Mouse (Mus musculus) heart, postnatal 4 days (tissue): ENCODE results near the gene Shq1. TPM values are rescaled to one million over a fixed set of nuclear protein-coding genes. Genes with fewer than 3 reads are reported as not detected.
A peak's percentile ranks its signal among the peaks of the same experiment; 100 is the strongest.

Experiments used
- DNase-seq: peaks from one replicate; pipeline ENCODE4 v3.0.0; 2021
- total RNA-seq, 2 experiments: library from RNA; stranded (reverse); gene quantifications; 2 replicates each; pipeline ENCODE4 v1.2.3; 2021

Gene Shq1
- total RNA-seq = 1 to 10 TPM; 5.3 to 5.4 TPM

DNA sequence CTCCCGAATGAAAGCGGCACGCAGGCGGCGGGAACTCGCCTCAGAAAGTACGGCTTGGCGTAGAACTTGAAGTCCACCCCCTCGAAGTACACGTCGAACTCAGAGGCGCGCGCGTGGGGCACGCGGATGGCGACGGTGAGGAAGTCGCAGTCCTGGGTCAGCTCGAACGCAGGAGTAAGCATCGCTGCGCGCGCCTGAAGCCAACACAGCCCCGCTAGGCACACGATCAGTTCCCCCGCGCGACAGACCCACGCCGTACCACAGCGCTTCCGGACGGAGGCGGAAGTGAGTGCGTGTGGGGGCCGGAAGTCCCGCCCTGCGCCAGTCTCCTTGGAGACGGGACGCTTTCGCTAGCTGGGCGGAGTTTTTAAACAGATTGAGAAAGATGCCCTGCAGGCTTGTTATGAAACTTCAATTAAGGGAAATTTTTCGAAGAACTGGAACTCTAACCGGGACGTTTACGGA, at the start of gene Shq1:
TSS of gene Shq1 (minus strand) at position 278 of the 465 bp plus-strand sequence.
- peak; percentile 89 for DNase-seq

- no peak for DNase-seq
Measured at GRCm38 (mm10) chr6:100720098-100720501, 49.1 kb upstream of the Shq1 start.

DNA sequence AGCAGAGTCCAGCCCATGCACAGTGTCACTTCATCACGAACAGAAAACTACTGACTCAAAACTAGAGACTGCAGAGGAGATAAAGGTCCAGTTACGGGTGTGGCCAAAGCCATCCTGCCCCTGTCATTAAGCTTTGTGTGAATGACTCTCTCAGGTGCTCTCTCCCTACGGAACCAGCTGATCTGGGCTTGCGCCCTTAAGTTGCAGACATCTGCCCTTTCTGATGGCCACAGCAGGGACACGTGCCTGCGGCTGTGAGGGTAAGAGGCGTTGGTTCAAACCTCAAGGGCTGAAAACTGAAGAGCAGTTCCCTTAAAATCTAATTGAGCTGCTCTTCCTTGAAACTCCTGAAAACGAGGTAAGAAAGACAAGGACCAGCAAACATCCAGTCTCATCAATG, 45.9 kb upstream of the Shq1 start:
- no peak for DNase-seq

- DNase-seq = no peak
Measured at GRCm38 (mm10) chr6:100716152-100716551, 45.2 kb upstream of the Shq1 start.

DNA sequence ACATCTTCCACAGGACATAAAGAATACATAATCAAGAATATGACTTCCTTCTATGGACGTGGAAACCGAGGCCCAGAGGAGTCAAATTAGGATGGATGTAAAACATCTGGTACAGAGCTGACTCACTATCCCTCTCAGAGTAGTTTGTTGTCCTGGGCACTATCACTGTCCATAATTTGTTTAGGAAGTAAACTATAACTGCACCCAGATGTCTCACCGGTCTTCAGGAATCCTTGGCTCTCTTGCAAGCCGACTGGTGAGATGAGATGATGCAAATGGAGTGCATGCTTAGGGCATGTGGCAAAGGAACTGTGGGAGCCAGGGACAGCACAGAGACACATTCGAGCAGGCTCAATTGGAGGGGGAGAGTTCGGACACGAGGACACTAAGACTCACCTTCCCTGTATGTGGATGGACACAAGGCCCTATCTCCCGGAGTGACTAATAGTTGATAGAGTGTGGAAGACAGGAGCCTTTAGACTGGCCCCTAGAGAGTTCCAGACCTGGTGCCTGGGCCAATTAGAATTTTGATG, 44.4 kb upstream of the Shq1 start:
- DNase-seq = no peak

DNA sequence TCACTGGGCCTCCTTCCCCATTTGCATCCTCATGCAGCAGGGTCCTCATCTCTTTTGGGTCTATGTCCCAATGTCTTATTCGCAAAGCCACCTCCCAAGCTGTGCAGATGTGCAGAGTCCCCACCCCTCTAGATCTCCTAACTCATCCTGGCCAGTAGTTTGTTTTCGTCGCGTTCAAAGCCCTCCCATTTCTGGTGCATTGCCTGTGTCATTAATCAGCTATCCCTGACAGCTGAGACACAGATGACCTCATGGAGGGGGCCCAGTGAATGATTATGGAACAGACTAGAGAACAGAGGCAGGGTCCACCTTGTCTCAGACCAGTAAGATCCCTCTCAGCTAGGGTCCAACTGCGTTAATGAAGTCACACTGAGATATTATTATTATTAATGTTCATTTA, 39.9 kb upstream of the Shq1 start:
- no peak for DNase-seq

- no peak for DNase-seq
Measured at GRCm38 (mm10) chr6:100710170-100710569, 39.2 kb upstream of the Shq1 start.

GRCm38 (mm10) chr6:100709483-100709882, 38.5 kb upstream of the Shq1 start:
- DNase-seq = peak; percentile 58

- DNase-seq = no peak
Measured at GRCm38 (mm10) chr6:100708996-100709395, 38.0 kb upstream of the Shq1 start.

DNA sequence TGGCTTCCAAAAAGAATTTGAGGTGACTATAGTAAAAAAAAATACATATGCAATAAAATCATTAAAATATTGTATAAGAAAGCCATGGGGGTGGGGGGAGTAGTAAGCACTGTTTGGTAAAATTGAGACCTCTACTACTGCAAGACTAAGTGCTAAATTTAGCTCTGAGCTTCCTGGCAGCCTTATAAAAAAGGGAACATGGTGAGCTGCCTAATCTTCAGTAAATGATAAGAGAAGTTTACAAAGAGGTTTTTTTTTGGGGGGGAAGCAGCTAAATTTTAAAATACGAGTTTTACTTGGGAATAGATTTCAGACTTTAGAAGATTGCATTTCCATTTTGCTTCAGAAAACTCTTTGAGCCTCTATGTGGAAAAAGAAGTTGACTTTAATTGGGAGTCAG, 37.3 kb upstream of the Shq1 start:
- no peak for DNase-seq

DNA sequence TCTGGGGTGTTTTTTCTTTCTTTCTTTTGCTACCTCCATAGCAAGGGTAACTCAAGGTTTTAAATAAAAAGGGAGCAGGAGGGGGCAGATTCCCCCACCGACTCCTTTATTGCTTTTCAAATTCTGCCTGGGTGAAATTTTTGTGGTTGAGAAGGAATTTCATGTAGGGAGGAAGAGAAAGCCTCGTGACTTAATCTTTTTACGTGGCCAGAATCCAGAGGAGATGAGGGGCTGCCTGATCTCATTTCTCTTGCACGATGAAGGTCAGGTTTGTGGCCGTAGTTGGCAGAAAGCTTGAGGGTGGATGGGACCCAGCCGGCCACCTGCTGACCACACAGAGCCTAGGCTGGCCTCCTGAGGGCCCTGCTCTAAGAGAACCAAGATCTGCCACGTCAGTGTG, 36.6 kb upstream of the Shq1 start:
- DNase-seq = peak; percentile 42

- no peak for DNase-seq
Measured at GRCm38 (mm10) chr6:100706861-100707260, 35.9 kb upstream of the Shq1 start.

- DNase-seq = no peak
Measured at GRCm38 (mm10) chr6:100705366-100705811, 34.4 kb upstream of the Shq1 start.

DNA sequence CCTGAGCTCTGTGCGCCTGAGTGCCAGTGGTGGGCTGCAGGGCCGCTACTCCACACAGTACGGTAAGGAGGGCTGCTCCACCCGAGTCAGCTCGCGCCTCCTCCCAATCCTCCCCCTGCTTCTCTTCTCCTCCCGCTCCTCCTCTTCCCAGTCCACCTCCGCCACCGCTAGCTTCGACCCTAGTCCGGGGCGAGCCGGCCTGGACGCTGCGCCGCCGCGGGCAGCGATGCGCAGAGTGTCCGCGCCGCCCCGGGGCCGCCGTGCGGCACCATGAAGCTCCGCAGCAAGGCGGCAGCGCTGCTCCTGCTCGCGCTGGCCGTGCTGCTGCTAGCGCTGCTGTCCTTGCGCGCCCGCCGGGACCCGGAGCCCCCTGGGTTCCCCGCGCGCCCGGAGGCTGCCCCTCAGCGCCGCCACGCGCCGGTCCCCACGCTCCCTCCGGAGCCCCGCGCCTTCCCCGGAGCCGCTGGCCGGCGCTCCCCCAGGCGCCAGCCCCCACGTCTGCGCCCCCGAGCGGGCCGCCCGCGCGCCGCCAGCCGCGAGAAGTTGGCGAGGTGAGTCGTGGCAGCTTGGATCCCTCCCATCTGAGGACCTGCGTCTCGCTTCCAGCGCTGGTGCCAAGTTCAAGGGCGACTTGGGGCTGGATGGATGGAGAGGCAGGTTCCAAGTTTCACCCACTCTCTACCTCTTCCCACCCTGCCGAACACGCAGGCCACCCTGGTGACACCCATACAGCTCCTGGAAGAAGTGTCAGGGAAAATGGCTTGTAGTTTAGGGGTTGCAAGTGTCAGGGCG, 33.8 kb upstream of the Shq1 start, which contains the start of gene Gxylt2:
TSS of gene Gxylt2 (plus strand) at position 161 of the 792 bp plus-strand sequence.
- DNase-seq = peak; percentile 59

- DNase-seq = no peak
Measured at GRCm38 (mm10) chr6:100704197-100704573, 33.2 kb upstream of the Shq1 start.

DNA sequence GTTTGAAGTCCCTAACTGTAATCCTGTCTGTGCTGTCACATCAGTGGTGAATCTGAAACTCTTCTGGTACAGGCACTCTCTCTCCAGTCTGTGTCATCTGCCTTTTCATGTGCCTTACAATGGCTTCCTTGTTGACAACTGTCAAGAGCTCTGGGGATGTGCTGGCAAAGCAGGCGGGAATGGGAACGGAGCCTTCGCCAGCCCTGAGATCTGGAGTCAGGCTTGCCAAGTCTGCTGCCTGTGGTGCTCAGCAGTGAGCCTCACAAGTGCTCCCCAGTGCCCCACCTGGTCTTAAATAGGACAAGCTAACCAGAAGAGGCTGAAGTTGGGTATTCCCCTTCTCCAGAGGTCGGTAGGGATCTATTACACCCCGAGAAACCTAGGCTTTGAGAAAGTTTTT, 29.8 kb upstream of the Shq1 start:
- no peak for DNase-seq

DNA sequence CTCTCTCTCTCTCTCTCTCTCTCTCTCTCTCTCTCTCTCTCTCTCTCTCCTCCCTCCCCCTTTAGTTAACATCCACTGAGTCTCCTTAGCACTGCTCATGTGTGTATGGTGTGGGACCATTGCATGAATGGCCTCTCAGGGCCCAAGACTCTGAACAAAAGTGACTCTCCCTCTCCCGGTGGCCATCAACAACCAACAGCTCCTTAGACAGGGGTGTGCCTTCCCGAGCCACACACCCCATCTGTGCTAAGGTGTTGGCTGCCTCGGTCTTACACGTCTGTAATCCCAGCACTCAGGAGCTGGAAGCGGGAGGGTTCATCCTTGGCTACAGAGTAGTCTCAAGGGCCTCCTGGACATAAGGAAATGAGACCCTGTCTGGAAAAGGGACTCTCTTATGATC, 29.0 kb upstream of the Shq1 start:
- DNase-seq = no peak

DNA sequence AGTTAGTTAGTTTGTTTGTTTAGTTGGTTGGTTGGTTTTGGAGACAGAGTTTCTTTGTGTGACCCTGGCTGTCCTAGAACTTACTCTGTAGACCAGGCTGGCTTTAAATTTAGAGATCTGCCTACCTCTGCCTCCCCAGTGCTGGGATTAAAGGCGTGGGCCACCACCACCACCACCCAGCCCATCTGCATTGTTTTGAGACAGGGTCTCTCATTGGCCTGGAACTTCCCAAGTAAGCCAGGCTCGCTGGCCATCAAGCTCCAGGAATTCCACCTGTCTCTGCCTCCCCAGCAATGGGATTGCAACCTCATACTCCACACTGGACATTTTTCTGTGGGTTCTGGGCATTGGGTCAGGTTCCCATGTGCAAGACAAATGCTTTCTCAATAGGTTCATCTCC, 15.4 kb upstream of the Shq1 start:
- DNase-seq = no peak

- no peak for DNase-seq
Measured at GRCm38 (mm10) chr6:100678636-100679035, 7.7 kb upstream of the Shq1 start.

- DNase-seq = no peak
Measured at GRCm38 (mm10) chr6:100676461-100676860, 5.5 kb upstream of the Shq1 start.

- DNase-seq = no peak
Measured at GRCm38 (mm10) chr6:100674974-100675373, 4.0 kb upstream of the Shq1 start.

GRCm38 (mm10) chr6:100671401-100671800, 444 bp upstream of the Shq1 start:
- DNase-seq = no peak

- DNase-seq = peak; percentile 57
Measured at GRCm38 (mm10) chr6:100670370-100670841, 551 bp downstream of the Shq1 start.

- no peak for DNase-seq
Measured at GRCm38 (mm10) chr6:100668858-100669257, 2.1 kb downstream of the Shq1 start.
